Mouse (Mus musculus) brain, embryonic 14.5 days (tissue): ENCODE measurements around the gene Crlf1.

Experiments used
- CTCF ChIP-seq: fragments of 200-500 bp; IDR thresholded peaks from 2 replicates; pipeline ENCODE4 v1.5.1; 2012; ENCODE audit warnings: inconsistent platforms, mild to moderate bottlenecking, moderate library complexity, borderline replicate concordance; ENCODE audit not compliant: insufficient read depth, insufficient read length; ENCODE audit errors: extremely low read depth
- POLR2A ChIP-seq: fragments of 200-500 bp; IDR thresholded peaks from 2 replicates; pipeline ENCODE4 v1.6.1; 2012; ENCODE audit warnings: mild to moderate bottlenecking, inconsistent platforms, borderline replicate concordance; ENCODE audit not compliant: poor library complexity, insufficient read depth, insufficient read length, severe bottlenecking; ENCODE audit errors: extremely low read depth

GRCm38 (mm10) chr8:70469938-70470337 lies 23.0 kb upstream of the Crlf1 start:
- TF ChIP-seq POLR2A, result no peak
- TF ChIP-seq CTCF, result no peak
